Mouse (Mus musculus): Measurements from ENCODE around the gene Cga. TPM values are rescaled to one million over a fixed set of nuclear protein-coding genes. Genes with fewer than 3 reads are reported as not detected.

Cga gene
- total RNA-seq, 4 experiments from 2014 or later, result not detected

Other genes with a start within 250 kb of the Cga start
- 10 to 100 TPM; 19.1 to 28.1 (median 23.7) TPM for gene Slc35a1, start 206.3 kb upstream of the Cga start, total RNA-seq (2022)
- 1 to 10 TPM; 1.1 to 1.4 (median 1.3) TPM for gene Cfap206, start 163.6 kb upstream of the Cga start, total RNA-seq (2022)
- not detected for gene Gm136, start 137.5 kb upstream of the Cga start, total RNA-seq (2022)
- 10 to 100 TPM; 17.2 to 22.6 (median 21.8) TPM for gene Smim8, start 115.4 kb upstream of the Cga start, total RNA-seq (2022)
- gene Zfp292, start 10.8 kb upstream of the Cga start, total RNA-seq (2022), result 10 to 100 TPM; 25.4 to 29.6 (median 28.5) TPM

Data from layer of hippocampus, adult 8-10 months (tissue).